Mouse (Mus musculus) adrenal gland, adult (tissue): Measurements from ENCODE around the gene Bbs9.

Experiments used
- DNase-seq, 2 experiments: peaks; one replicate each; pipeline ENCODE4 v3.0.0; 2022 to 2023; ENCODE audit warnings: low spot score in 1 of 2; ENCODE audit not compliant: inconsistent age in 2 of 2

Bbs9 gene

GRCm38 (mm10) chr9:22680031-22680430 lies 204.5 kb downstream of the Bbs9 start:
- peak in 1 of 2 experiments; percentile 36 for DNase-seq

GRCm38 (mm10) chr9:22680484-22680883 lies 205.0 kb downstream of the Bbs9 start:
- peak; percentile 53 to 88 for DNase-seq

DNA sequence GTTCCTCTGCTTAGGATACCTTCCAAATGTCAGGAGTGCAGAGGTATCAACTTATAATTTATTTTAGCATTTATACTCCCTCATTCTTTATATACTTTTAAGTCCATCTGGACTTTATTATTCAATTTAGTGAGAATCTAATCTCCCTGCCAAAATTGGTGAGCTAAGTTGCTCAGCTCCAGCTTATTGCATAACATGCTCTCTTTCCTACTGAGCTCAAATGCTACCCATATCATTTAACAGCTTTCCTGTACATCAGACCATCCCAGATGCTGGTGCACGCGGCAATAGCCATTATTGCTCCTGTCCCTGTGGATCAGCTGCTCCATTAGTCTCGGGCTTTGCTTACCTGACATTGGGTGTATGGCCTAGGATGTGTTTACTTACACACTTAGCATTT lies 208.3 kb downstream of the Bbs9 start:
- no peak for DNase-seq

DNA sequence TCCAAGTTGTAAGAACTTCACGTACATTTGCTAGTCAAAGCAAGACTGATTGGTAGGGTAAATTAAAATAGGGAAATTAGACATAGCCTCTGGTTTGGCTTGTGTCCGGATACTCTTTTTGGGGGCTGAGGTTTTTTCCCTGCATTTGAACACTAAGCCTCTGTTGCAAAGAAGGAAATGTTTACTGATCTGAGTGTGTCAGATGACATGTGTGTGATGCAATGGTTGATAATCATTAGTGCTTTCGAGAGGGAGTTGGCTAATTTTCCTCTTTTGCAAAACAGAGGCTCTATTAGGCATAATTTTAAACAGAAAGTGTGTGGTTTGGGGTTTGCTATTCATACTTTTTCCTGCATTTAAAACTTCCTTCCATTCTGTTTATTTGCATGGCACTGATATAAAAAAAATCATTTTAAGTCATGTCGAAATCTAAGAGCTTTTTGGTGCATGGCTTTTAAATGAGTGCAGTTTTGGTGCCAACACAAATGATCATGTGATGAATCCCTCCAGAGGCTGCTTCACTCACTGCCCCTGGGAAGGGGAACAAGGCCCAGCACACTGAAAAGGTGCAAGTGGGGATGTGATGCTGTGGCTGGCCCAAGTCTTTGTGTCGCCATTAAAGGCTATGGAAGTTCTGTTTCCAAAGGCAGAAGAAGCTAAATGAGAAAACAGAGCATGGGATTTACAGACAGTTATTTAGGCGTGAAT lies 211.4 kb downstream of the Bbs9 start:
- DNase-seq = no peak

DNA sequence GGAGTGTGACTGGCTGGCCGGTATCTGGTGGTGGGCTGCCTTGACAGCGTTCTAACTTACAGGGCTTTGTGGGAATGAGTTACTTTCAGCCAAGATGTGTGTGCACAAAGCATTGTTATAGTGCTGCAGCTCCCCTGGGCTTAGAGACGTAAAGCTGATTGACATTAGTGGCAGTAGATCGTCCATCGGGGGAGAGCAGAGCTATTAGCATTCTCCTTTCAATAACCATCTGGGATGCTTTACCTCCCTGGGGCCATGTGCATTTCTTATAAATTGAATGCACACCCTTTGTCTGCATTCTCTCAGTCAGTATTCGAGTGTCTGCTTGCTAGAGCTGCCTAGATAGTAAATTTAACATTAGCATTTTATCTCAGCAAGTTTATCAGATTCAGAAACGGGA lies 214.7 kb downstream of the Bbs9 start:
- no peak for DNase-seq

DNA sequence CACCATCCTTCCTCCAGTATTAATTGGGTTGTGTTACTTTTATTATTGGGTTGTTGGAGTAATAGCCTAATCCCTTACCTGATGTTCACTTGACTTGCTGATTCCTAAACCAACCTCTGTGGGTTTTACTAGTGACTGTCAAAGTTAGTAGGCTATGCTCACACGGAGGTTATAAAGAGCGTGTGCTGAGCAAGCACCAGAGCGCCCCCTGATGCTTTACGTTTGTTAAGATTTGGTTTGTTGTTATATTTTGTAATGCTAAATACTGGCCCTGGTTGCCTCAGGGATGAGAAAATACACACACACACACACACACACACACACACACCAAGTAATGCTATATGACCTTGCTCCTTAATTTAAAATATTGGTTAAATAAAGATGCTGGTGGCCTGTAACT lies 219.9 kb downstream of the Bbs9 start:
- DNase-seq = no peak

DNA sequence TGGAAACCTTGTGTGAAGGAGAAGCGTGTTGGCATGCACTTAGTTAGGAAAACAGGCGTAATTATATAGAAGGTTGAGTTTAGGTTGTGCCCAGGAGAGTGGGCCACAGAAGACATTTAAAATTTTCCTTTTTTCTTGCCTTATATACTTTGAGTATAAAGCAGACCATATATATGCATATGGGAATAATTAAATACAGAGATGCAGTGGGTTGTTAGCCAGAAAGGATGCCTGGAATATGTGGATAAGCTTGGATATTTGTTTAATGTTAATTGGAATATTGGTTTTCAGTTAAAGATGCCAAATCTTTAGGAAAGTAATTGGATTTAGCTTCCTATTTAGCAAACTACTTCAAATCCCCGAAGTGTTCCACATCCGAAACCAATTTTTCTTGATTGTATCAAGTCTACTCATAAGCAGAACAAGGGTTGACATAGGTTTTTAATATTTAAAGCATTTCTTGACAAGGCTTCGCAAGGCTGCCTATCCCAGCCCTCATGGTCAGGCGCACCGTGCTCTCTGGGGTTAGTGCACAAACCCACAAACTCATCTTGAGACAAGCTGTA lies 221.4 kb downstream of the Bbs9 start:
- DNase-seq = no peak

- DNase-seq = no peak
Observed at GRCm38 (mm10) chr9:22697811-22698210, 222.3 kb downstream of the Bbs9 start.

- DNase-seq = no peak
Observed at GRCm38 (mm10) chr9:22698501-22698900, 223.0 kb downstream of the Bbs9 start.

- no peak for DNase-seq
Observed at GRCm38 (mm10) chr9:22702065-22702611, 226.6 kb downstream of the Bbs9 start.

- no peak for DNase-seq
Observed at GRCm38 (mm10) chr9:22702812-22703367, 227.4 kb downstream of the Bbs9 start.

DNA sequence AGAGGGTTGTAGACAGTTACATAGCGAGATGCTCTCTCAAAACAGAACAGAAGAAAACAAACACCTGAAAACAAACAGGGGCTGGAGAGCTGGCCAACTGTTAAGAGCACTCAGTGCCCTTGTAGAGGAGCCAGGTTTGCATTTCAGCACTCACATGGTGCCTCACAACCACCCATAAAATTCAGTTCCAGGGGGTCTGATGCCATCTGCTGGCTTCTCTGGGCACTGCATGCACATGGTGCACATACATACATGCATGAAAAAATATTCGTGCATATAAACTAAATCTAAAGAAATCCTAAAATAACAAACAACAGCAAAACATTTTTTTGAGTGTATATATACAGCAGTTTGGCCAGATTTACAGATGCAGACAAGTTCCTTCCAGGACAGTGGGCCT lies 228.0 kb downstream of the Bbs9 start:
- DNase-seq = no peak

DNA sequence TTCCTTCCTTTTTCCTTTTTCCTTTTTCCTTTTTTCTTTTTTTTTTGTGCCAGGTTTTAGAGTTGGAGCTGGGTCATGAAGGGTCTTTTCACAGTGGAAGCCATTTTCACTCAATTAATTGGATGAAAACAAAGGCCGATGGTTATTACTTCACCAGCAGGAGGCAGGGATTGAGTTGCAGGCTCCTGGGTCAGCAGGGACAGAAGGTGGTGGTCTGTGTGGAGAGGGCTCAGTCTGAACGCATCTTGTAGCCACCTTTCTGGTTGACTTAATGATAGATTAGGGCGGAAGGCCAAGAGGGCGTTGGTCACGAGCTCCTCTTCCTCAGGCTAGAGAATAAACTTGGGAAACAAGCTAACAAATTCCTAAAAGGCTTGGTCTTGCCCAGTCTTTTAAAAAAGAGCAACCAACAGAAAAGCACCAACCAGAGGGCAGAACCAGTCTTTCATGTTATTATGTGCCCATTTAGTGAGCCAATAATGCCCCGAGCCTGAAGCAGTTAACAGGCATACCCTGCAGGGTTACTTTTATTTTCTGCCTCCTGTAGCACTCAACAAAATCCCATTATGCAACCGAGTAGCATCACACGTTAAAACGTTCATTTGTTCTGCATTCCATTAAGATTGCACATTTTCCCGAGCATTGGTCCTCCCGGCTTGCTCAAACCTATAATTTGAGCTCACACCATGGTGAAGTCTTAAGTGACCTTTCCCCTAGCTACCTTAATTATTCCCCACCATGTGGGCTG lies 231.8 kb downstream of the Bbs9 start:
- DNase-seq = no peak

GRCm38 (mm10) chr9:22708970-22709726 lies 233.6 kb downstream of the Bbs9 start:
- DNase-seq = peak; percentile 64 to 85

DNA sequence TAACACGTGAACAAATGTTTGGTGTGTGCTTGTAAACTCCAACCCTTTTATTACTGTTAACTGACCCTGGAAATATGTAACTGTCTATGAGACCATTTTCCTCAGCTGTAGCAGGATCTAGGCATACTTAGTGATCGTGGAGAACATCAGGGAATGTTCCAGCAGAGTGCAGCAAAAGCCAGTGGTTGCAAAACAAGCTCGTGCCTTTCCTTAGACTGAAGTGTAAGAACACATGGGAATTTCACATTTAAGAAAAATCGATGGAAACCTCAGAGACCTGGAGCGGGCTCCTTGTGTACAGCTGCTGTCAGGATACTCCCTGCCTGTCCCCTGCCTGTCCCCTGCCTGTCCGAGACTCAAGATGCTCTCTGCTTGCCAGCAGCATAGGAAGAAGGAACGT lies 234.5 kb downstream of the Bbs9 start:
- no peak for DNase-seq

GRCm38 (mm10) chr9:22711339-22711738 lies 235.8 kb downstream of the Bbs9 start:
- no peak for DNase-seq

DNA sequence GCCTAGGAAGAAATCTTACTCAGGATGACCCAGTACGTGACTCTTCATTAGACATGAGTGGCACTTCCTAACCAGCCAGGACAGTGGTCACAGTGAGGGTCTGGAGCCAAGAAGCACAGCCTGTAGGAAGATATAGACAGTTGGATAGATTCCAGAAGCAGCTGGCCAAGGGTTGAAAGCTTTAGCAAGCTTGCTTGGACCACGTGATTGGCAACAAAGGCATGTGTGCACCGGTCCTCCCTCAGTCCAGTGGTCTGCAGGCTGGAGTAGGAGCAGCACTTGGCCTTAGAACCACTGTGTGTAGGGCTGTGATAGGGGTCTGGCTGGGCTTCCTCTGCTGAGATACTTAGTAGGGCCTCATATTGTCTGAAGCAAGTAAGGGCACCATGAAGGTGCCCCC lies 237.2 kb downstream of the Bbs9 start:
- no peak for DNase-seq

DNA sequence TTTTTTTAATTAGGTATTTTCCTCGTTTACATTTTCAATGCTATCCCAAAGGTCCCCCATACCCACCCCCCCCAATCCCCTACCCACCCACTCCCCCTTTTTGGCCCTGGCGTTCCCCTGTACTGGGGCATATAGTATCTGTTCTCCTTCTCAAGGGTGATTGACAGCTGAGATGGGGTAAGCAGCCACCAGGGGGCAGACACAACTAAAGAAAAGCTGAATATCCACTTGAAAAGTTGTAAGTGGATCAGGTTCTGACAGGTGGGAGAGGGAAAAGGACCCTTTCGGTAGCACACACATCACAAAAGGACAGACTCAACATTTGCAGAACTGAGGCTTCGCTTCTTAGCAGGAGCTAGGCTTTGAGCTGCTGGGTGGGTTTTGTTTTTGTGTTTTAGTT lies 237.8 kb downstream of the Bbs9 start:
- peak; percentile 27 to 76 for DNase-seq

- DNase-seq = no peak
Observed at GRCm38 (mm10) chr9:22717583-22717982, 242.1 kb downstream of the Bbs9 start.

DNA sequence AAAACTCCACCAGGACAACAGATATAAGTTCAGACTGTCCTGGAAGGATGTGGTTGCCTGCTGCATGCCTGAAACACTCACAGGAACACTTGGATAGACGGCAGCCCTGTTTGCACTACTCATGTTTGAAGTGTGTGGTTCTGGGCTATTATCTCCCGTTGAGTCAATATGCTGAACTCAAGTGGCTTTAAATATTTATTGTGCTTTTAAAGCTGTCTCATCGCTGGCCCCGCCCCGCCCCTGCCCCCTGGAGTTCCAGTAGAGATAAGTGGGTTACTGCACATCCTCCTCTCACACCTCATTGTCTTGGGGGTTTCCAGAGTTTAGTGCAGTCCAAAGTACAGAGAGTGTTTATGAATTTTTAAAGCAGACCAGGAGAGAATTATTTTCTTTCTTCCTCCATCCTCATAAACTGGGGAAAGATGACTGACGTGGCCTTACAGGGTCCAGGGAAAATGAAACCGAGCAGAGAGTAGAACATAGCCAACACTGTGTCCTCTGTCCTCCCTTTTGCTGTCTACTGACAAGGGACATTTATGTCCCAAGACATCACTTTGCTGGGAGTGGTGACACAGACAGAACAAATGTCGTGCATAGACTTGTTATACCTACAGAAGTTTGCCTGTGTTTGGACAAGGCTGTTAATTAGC lies 242.8 kb downstream of the Bbs9 start:
- no peak for DNase-seq
